Mouse (Mus musculus) MEL (cell line): Measurements from ENCODE around the gene Bud31. TPM values are rescaled to one million over a fixed set of nuclear protein-coding genes. Genes with fewer than 3 reads are reported as not detected.

Experiments used
- DNase-seq: peaks from one replicate; pipeline ENCODE4 v3.0.0; 2011; ENCODE audit warnings: low read depth, low spot score
- H3K27ac ChIP-seq: 2 replicates; pipeline ENCODE4 v1.5.1; 2012; ENCODE audit warnings: low read depth, mild to moderate bottlenecking, control low read depth, low read length, moderate library complexity; ENCODE audit not compliant: control insufficient read depth
- H3K27me3 ChIP-seq, 2 experiments: fragments of 150-350 bp in 1 of 2; sonication (generic) in 1 of 2; 2 replicates each; pipeline ENCODE4 v1.6.1; 2012; ENCODE audit warnings: low read length in 2 of 2, mild to moderate bottlenecking in 2 of 2, improper control_type of control experiment in 1 of 2, moderate library complexity in 1 of 2; ENCODE audit not compliant: insufficient read depth in 2 of 2, control insufficient read depth in 1 of 2
- H3K36me3 ChIP-seq, 2 experiments: 2 replicates each; pipeline ENCODE4 v1.6.1; 2012 to 2014; ENCODE audit warnings: low read length in 2 of 2, improper control_type of control experiment in 1 of 2, inconsistent platforms in 1 of 2, mild to moderate bottlenecking in 1 of 2; ENCODE audit not compliant: insufficient read depth in 2 of 2, control insufficient read depth in 1 of 2
- H3K4me1 ChIP-seq, 2 experiments: fragments of 150-350 bp in 1 of 2; sonication (generic) in 1 of 2; 2 replicates each; pipeline ENCODE4 v1.6.1; 2012; ENCODE audit warnings: low read length in 2 of 2, improper control_type of control experiment in 1 of 2, mild to moderate bottlenecking in 1 of 2; ENCODE audit not compliant: insufficient read depth in 2 of 2, control insufficient read depth in 1 of 2
- H3K4me3 ChIP-seq, 2 experiments: fragments of 150-350 bp in 1 of 2; sonication (generic) in 1 of 2; 2 replicates each; pipeline ENCODE4 v1.5.1; 2012; ENCODE audit warnings: low read depth in 2 of 2, low read length in 2 of 2, mild to moderate bottlenecking in 2 of 2, moderate library complexity in 2 of 2, control low read depth in 1 of 2, improper control_type of control experiment in 1 of 2; ENCODE audit not compliant: control insufficient read depth in 1 of 2, insufficient read depth in 1 of 2
- H3K79me2 ChIP-seq: 2 replicates; pipeline ENCODE4 v1.6.1; 2012; ENCODE audit warnings: mild to moderate bottlenecking, low read length, moderate library complexity; ENCODE audit not compliant: control insufficient read depth, poor library complexity, insufficient read depth
- H3K9ac ChIP-seq: 2 replicates; pipeline ENCODE4 v1.6.1; 2012; ENCODE audit warnings: low read depth, mild to moderate bottlenecking, control low read depth, low read length, moderate library complexity; ENCODE audit not compliant: control insufficient read depth, poor library complexity, severe bottlenecking
- H3K9me3 ChIP-seq: fragments of 150-350 bp; sonication (generic); replicated peaks from 2 replicates; pipeline ENCODE4 v1.6.1; 2012; ENCODE audit warnings: mild to moderate bottlenecking, low read length, improper control_type of control experiment, moderate library complexity; ENCODE audit not compliant: insufficient read depth
- CTCF ChIP-seq, 3 experiments: IDR thresholded peaks in 2 of 3; conservative IDR thresholded peaks in 1 of 3; 2 replicates each; pipeline ENCODE4 v1.5.1; 2011 to 2012; ENCODE audit warnings: low read length in 3 of 3, low read depth in 2 of 3, mild to moderate bottlenecking in 2 of 3, improper control_type of control experiment in 1 of 3, inconsistent platforms in 1 of 3, mixed read lengths in 1 of 3, moderate library complexity in 1 of 3; ENCODE audit not compliant: control insufficient read depth in 1 of 3, insufficient read depth in 1 of 3, poor library complexity in 1 of 3, severe bottlenecking in 1 of 3
- EP300 ChIP-seq, 2 experiments: IDR thresholded peaks; 2 replicates each; pipeline ENCODE4 v1.6.1; 2011; ENCODE audit warnings: improper control_type of control experiment in 2 of 2, low read length in 2 of 2, low read depth in 1 of 2, mild to moderate bottlenecking in 1 of 2
- ETS1 ChIP-seq: IDR thresholded peaks from 2 replicates; pipeline ENCODE4 v1.6.1; 2012; ENCODE audit warnings: low read depth, mild to moderate bottlenecking, inconsistent platforms, low read length, improper control_type of control experiment, moderate library complexity
- GABPA ChIP-seq: IDR thresholded peaks from 2 replicates; pipeline ENCODE4 v1.6.1; 2012; ENCODE audit warnings: low read depth, mild to moderate bottlenecking, inconsistent platforms, low read length, improper control_type of control experiment, moderate library complexity
- GATA1 ChIP-seq: IDR thresholded peaks from 2 replicates; pipeline ENCODE4 v1.6.1; 2011; ENCODE audit warnings: low read depth, low read length, improper control_type of control experiment
- HCFC1 ChIP-seq: IDR thresholded peaks from 2 replicates; pipeline ENCODE4 v1.6.1; 2012; ENCODE audit warnings: low read depth, mild to moderate bottlenecking, inconsistent platforms, low read length, improper control_type of control experiment, moderate library complexity
- JUND ChIP-seq: IDR thresholded peaks from 2 replicates; pipeline ENCODE4 v1.6.1; 2011; ENCODE audit warnings: low read depth, mild to moderate bottlenecking, improper control_type of control experiment, low read length
- KAT2A ChIP-seq: conservative IDR thresholded peaks from 2 replicates; pipeline ENCODE4 v1.6.1; 2012; ENCODE audit warnings: low read depth, low read length, improper control_type of control experiment, inconsistent platforms
- MAFK ChIP-seq: IDR thresholded peaks from 2 replicates; pipeline ENCODE4 v1.6.1; 2011; ENCODE audit warnings: low read depth, mild to moderate bottlenecking, low read length, improper control_type of control experiment, borderline replicate concordance
- MAX ChIP-seq: IDR thresholded peaks from 2 replicates; pipeline ENCODE4 v1.6.1; 2011; ENCODE audit warnings: low read length, improper control_type of control experiment
- MAZ ChIP-seq: IDR thresholded peaks from 2 replicates; pipeline ENCODE4 v1.6.1; 2012; ENCODE audit warnings: low read depth, mild to moderate bottlenecking, inconsistent platforms, low read length, improper control_type of control experiment
- MEF2A ChIP-seq: IDR thresholded peaks from 2 replicates; pipeline ENCODE4 v1.6.1; 2014; ENCODE audit warnings: low read depth, mild to moderate bottlenecking, inconsistent platforms, low read length, improper control_type of control experiment; ENCODE audit not compliant: poor library complexity, insufficient replicate concordance, severe bottlenecking; ENCODE audit errors: extremely low read depth
- MXI1 ChIP-seq: IDR thresholded peaks from 2 replicates; pipeline ENCODE4 v1.6.1; 2011; ENCODE audit warnings: mild to moderate bottlenecking, low read depth, low read length, improper control_type of control experiment
- MYC ChIP-seq: IDR thresholded peaks from 2 replicates; pipeline ENCODE4 v1.6.1; 2011; ENCODE audit warnings: low read depth, mild to moderate bottlenecking, low read length, improper control_type of control experiment, moderate library complexity
- NRF1 ChIP-seq: IDR thresholded peaks from 2 replicates; pipeline ENCODE4 v1.6.1; 2014; ENCODE audit warnings: low read depth, mild to moderate bottlenecking, inconsistent platforms, low read length, improper control_type of control experiment, moderate library complexity; ENCODE audit not compliant: poor library complexity, insufficient read depth, severe bottlenecking
- POLR2AphosphoS2 ChIP-seq: IDR thresholded peaks from 2 replicates; pipeline ENCODE4 v1.6.1; 2011; ENCODE audit warnings: low read length, improper control_type of control experiment
- RAD21 ChIP-seq: IDR thresholded peaks from 2 replicates; pipeline ENCODE4 v1.6.1; 2011; ENCODE audit warnings: mild to moderate bottlenecking, low read depth, low read length, improper control_type of control experiment
- SIN3A ChIP-seq: IDR thresholded peaks from 2 replicates; pipeline ENCODE4 v1.6.1; 2012; ENCODE audit warnings: low read length, improper control_type of control experiment, inconsistent platforms
- SMC3 ChIP-seq: IDR thresholded peaks from 2 replicates; pipeline ENCODE4 v1.6.1; 2011; ENCODE audit warnings: low read depth, low read length, improper control_type of control experiment
- TAL1 ChIP-seq: IDR thresholded peaks from 2 replicates; pipeline ENCODE4 v1.6.1; 2012; ENCODE audit warnings: mild to moderate bottlenecking, inconsistent platforms, low read length, moderate library complexity, mixed read lengths
- TBP ChIP-seq: IDR thresholded peaks from 2 replicates; pipeline ENCODE4 v1.8.0; 2011; ENCODE audit warnings: low read depth, low read length, improper control_type of control experiment
- TCF12 ChIP-seq: IDR thresholded peaks from 2 replicates; pipeline ENCODE4 v1.6.1; 2014; ENCODE audit warnings: low read depth, mild to moderate bottlenecking, inconsistent platforms, low read length, improper control_type of control experiment, moderate library complexity
- UBTF ChIP-seq: IDR thresholded peaks from 2 replicates; pipeline ENCODE4 v1.6.1; 2012; ENCODE audit warnings: low read depth, mild to moderate bottlenecking, inconsistent platforms, low read length, improper control_type of control experiment, moderate library complexity, borderline replicate concordance; ENCODE audit not compliant: insufficient read depth
- USF1 ChIP-seq: IDR thresholded peaks from 2 replicates; pipeline ENCODE4 v1.6.1; 2014; ENCODE audit warnings: low read depth, mild to moderate bottlenecking, inconsistent platforms, low read length, improper control_type of control experiment, moderate library complexity
- USF2 ChIP-seq, 2 experiments: IDR thresholded peaks; 2 replicates each; pipeline ENCODE4 v1.6.1; 2011 to 2012; ENCODE audit warnings: improper control_type of control experiment in 2 of 2, low read length in 2 of 2, borderline replicate concordance in 1 of 2, inconsistent platforms in 1 of 2, low read depth in 1 of 2, mild to moderate bottlenecking in 1 of 2; ENCODE audit not compliant: insufficient read depth in 1 of 2
- ZKSCAN1 ChIP-seq: IDR thresholded peaks from 2 replicates; pipeline ENCODE4 v1.6.1; 2012; ENCODE audit warnings: low read depth, mild to moderate bottlenecking, inconsistent platforms, low read length, improper control_type of control experiment, moderate library complexity
- ZMIZ1 ChIP-seq: IDR thresholded peaks from 2 replicates; pipeline ENCODE4 v1.6.1; 2012; ENCODE audit warnings: low read depth, mild to moderate bottlenecking, inconsistent platforms, low read length, improper control_type of control experiment, moderate library complexity
- ZNF384 ChIP-seq: IDR thresholded peaks from 2 replicates; pipeline ENCODE4 v1.6.1; 2012; ENCODE audit warnings: low read depth, mild to moderate bottlenecking, inconsistent platforms, low read length, improper control_type of control experiment
- polyA plus RNA-seq, 2 experiments: library from polyadenylated mRNA; stranded (reverse) in 1 of 2; unstranded in 1 of 2; fragments of >175 nt in 1 of 2; fragments of >200 nt in 1 of 2; gene quantifications; 2 replicates each; pipeline versions ENCODE4 v1.2.1 to v1.2.4; 2012; ENCODE audit warnings: low replicate concordance in 2 of 2, low read depth in 1 of 2; ENCODE audit not compliant: insufficient read length in 2 of 2, insufficient read depth in 1 of 2, missing spikeins in 1 of 2
- total RNA-seq: library from RNA; depleted of rRNA; stranded (reverse); fragments of 300-350 nt; gene quantifications from 2 replicates; pipeline ENCODE4 v1.2.3, GENCODE M21; 2012

Bud31 gene
- total and polyA plus RNA-seq, 3 experiments: 193 to 207 TPM; not detected in 1

DNA sequence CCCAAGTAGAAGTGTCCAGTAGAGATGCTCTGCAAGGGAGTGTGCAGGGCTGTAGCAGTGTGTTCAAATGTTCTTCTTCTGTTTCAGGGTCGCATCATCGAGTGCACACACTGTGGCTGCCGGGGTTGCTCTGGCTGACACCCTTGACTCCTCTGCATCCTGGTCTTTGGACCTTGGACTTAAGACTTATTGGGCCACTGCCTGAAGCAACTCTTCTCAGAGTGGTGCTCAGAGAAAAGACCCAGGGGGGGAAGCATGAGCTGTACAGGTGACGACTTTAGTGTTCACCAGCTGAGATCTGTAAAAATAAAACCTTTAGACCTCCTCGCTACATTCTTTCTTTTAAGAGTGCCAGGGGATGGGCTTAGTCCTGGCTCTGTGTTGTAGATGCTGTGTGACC lies 7.6 kb downstream of the Bud31 start:
- no peak for DNase-seq
- Histone ChIP-seq H3K4me1 (peaks cover 4 to 6% of the 10 kb centered on the region in 2 experiments; a peak in 3 of 4 replicates), H3K27me3 (no peaks in the 10 kb centered on the region), H3K9me3 (no peaks in the 10 kb centered on the region), H3K36me3 (peaks cover 6 to 24% of the 10 kb centered on the region in 2 experiments), H3K9ac (no peak overlapping the region), H3K79me2 (no peaks in the 10 kb centered on the region), H3K4me3 (no peak overlapping the region), H3K27ac (no peak overlapping the region)
- TF ChIP-seq POLR2AphosphoS2: no peak
- TF ChIP-seq USF2 (IDR thresholded peaks at IDR 0.05; ENCODE audit: borderline replicate concordance in 1 of 2, insufficient read depth in 1 of 2, low read depth in 1 of 2, low read length in 2 of 2): no peak
- TF ChIP-seq MEF2A: no peak
- no peak for TF ChIP-seq KAT2A
- no peak for TF ChIP-seq RAD21
- no peak for TF ChIP-seq CTCF (IDR thresholded peaks at IDR 0.05 in 2 of 3, conservative IDR thresholded peaks at IDR 0.05 in 1 of 3; ENCODE audit: control insufficient read depth in 1 of 3, insufficient read depth in 1 of 3, low read depth in 2 of 3, low read length in 3 of 3, poor library complexity in 1 of 3, severe bottlenecking in 1 of 3)
- no peak for TF ChIP-seq USF1

DNA sequence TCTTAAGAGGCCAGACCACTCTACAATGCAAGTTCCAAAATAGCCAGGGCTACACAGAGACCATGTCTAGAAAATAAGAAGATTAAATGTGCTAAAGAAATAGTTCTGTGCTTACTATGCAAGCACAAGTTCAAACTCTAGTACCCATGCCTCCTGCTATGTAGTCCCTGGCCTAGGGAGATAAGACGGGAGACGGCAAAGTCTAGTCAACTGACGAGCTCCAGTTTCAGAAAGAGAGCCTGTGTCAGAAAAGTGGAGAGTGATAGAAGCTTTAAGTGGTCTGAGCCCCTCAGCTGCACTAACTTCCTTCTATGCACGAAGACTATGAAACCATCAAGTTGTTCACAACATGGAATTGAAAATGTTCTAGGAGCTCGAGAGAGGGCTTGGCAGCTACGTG lies 9.1 kb downstream of the Bud31 start:
- H3K4me3 ChIP-seq: no peak overlapping the region
- peaks cover 8 to 17% of the 10 kb centered on the region in 2 experiments for H3K36me3 ChIP-seq
- H3K79me2 ChIP-seq: no peaks in the 10 kb centered on the region
- DNase-seq: peak; percentile 76
- no peaks in the 10 kb centered on the region for H3K27me3 ChIP-seq
- peak overlapping the region; percentile 45 for H3K27ac ChIP-seq
- H3K4me1 ChIP-seq: peaks cover 4% of the 10 kb centered on the region in 2 experiments
- no peaks in the 10 kb centered on the region for H3K9me3 ChIP-seq
- TF ChIP-seq MXI1 (no peak), TBP (no peak), RAD21 (no peak), MYC (no peak), TCF12 (0 out of 2 replicates have a peak, but pooled peaks have one; percentile 36), POLR2AphosphoS2 (0 out of 2 replicates have a peak, but pooled peaks have one; percentile 25), GATA1 (peak; percentile 70), MAX (no peak), JUND (no peak), HCFC1 (no peak), MAFK (no peak), MAZ (no peak), NRF1 (no peak), TAL1 (peak; percentile 72), SIN3A (0 out of 2 replicates have a peak, but pooled peaks have one; percentile 28), ZKSCAN1 (no peak), EP300 (IDR thresholded peaks at IDR 0.05; ENCODE audit: low read depth in 1 of 2, low read length in 2 of 2) (peak in 1 of 2 experiments; percentile 58; a peak in 2 of 4 replicates), ZMIZ1 (no peak), GABPA (no peak), ETS1 (no peak), SMC3 (no peak), MEF2A (no peak), UBTF (no peak), ZNF384 (no peak)
- TF ChIP-seq, all 39 proteins: peak for 6
- H3K9ac ChIP-seq: no peak overlapping the region
